Mouse (Mus musculus) MEL (cell line): ENCODE measurements around the gene Timp1.

Experiments used
- CHD2 ChIP-seq: IDR thresholded peaks from 2 replicates; pipeline ENCODE4 v1.6.1; 2011; ENCODE audit warnings: low read length, improper control_type of control experiment
- RAD21 ChIP-seq: IDR thresholded peaks from 2 replicates; pipeline ENCODE4 v1.6.1; 2011; ENCODE audit warnings: mild to moderate bottlenecking, low read depth, low read length, improper control_type of control experiment

GRCm38 (mm10) chrX:20921366-20921765, 51.4 kb downstream of the Timp1 start:
- no peak for TF ChIP-seq CHD2
- TF ChIP-seq RAD21 = no peak
